Mouse (Mus musculus) heart, adult 2 months (tissue): ENCODE results near the gene Csdc2. TPM values are rescaled to one million over a fixed set of nuclear protein-coding genes. Genes with fewer than 3 reads are reported as not detected.

ENCODE experiments used
- DNase-seq, 2 experiments: peaks; one replicate each; pipeline ENCODE4 v3.0.0; 2021
- H3K27ac ChIP-seq: fragments of 200-600 bp; 2 replicates; pipeline ENCODE4 v1.8.1; 2022
- H3K27me3 ChIP-seq: fragments of 200-500 bp; 2 replicates; pipeline ENCODE4 v1.6.1; 2012; ENCODE audit warnings: mild to moderate bottlenecking, low read length, inconsistent platforms, mixed read lengths; ENCODE audit not compliant: control insufficient read depth, insufficient read depth
- H3K36me3 ChIP-seq: fragments of 200-500 bp; 2 replicates; pipeline ENCODE4 v1.6.1; 2012; ENCODE audit warnings: low read length, inconsistent platforms; ENCODE audit not compliant: control insufficient read depth, insufficient read depth
- H3K4me1 ChIP-seq: fragments of 200-500 bp; 2 replicates; pipeline ENCODE4 v1.6.1; 2011; ENCODE audit warnings: low read length; ENCODE audit not compliant: control insufficient read depth, insufficient read depth
- H3K4me3 ChIP-seq: fragments of 200-600 bp; 2 replicates; pipeline ENCODE4 v1.8.1; 2022
- H3K79me2 ChIP-seq: fragments of 200-500 bp; replicated peaks from 2 replicates; pipeline ENCODE4 v1.6.1; 2012; ENCODE audit warnings: mild to moderate bottlenecking, inconsistent platforms, low read length, moderate library complexity, mixed read lengths; ENCODE audit not compliant: control insufficient read depth, insufficient read depth
- H3K9ac ChIP-seq: fragments of 200-500 bp; 2 replicates; pipeline ENCODE4 v1.6.1; 2012; ENCODE audit warnings: low read depth, mild to moderate bottlenecking, control low read depth, inconsistent platforms, low read length, mixed read lengths
- CTCF ChIP-seq: fragments of 200-600 bp; IDR thresholded peaks from 2 replicates; pipeline ENCODE4 v1.8.1; 2022; ENCODE audit warnings: antibody characterized with exemption, mild to moderate bottlenecking, moderate library complexity
- EP300 ChIP-seq: fragments of 200-500 bp; IDR thresholded peaks from 2 replicates; pipeline ENCODE4 v1.6.1; 2011; ENCODE audit warnings: low read depth, low read length, control low read depth; ENCODE audit not compliant: insufficient read depth
- POLR2A ChIP-seq: fragments of 200-500 bp; IDR thresholded peaks from 2 replicates; pipeline ENCODE4 v1.6.1; 2011; ENCODE audit warnings: mild to moderate bottlenecking, low read depth, low read length, control low read depth; ENCODE audit not compliant: insufficient read depth
- WGBS: fragments of 180-500 bp; shearing (Covaris S2); methylation state at CpG from one replicate; pipeline ENCODE4 v1.1.7; 2018; 5-methylcytosine and 5-hydroxymethylcytosine counted together
- intact Hi-C: fragments of 180-260 bp; cut with DNase I; formaldehyde crosslinking; loops from one replicate; pipeline ENCODE4 v1.15.1; 2025
- polyA plus RNA-seq: library from polyadenylated mRNA; depleted of rRNA; stranded (reverse); fragments of >200 nt; gene quantifications from 2 replicates; pipeline ENCODE4 v1.2.3, GENCODE M21; 2012
- total RNA-seq, 2 experiments: library from RNA; stranded (reverse); gene quantifications; 2 replicates each; pipeline ENCODE4 v1.2.3; 2021

Gene Csdc2
- total and polyA plus RNA-seq, 3 experiments: 66.1 to 92.7 (median 85.7) TPM

GRCm38 (mm10) chr15:81943176-81943749 is 6.7 kb downstream of the Csdc2 start:
- H3K27me3 ChIP-seq: no peaks in the 10 kb centered on the region
- H3K36me3 ChIP-seq: no peaks in the 10 kb centered on the region
- no peak overlapping the region for H3K4me3 ChIP-seq
- no peak overlapping the region for H3K9ac ChIP-seq
- no peak overlapping the region for H3K27ac ChIP-seq
- no peaks in the 10 kb centered on the region for H3K79me2 ChIP-seq
- H3K4me1 ChIP-seq: peaks cover 4% of the 10 kb centered on the region; the same call in 1 of the 2 replicates
- TF ChIP-seq CTCF (no peak), POLR2A (no peak), EP300 (no peak)
- 43% methylated on average over 9 of the region's 9 CpGs for WGBS
- intact Hi-C loops: no loop called here
- no peak for DNase-seq

DNA sequence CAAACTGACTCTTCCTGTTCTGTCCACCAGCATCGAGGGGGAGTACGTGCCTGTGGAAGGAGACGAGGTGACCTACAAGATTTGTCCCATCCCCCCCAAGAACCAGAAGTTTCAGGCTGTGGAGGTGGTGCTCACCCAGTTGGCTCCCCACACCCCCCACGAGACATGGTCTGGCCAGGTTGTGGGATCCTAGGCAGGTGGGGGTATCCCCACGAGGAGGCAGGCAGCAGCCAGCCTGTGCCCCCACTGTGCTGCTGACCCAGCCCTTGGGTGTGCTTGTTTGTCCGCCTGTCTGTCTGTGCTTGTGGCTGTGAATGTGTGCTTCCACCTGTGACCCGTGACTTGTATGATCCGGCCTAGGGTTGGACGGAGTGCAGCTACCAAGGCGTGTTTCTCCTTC is 12.5 kb downstream of the Csdc2 start:
- H3K27me3 ChIP-seq: no peaks in the 10 kb centered on the region
- H3K4me3 ChIP-seq: no peak overlapping the region
- H3K4me1 ChIP-seq: no peaks in the 10 kb centered on the region
- no peak overlapping the region for H3K9ac ChIP-seq
- no peaks in the 10 kb centered on the region for H3K79me2 ChIP-seq
- DNase-seq: no peak
- 79% methylated on average over 10 of the region's 10 CpGs for WGBS
- no peak overlapping the region for H3K27ac ChIP-seq
- intact Hi-C loops: no loop called here
- H3K36me3 ChIP-seq: no peaks in the 10 kb centered on the region
- no peak for TF ChIP-seq CTCF
- TF ChIP-seq POLR2A: no peak
- no peak for TF ChIP-seq EP300

GRCm38 (mm10) chr15:81949476-81950131 is 13.0 kb downstream of the Csdc2 start:
- DNase-seq: no peak
- no peaks in the 10 kb centered on the region for H3K27me3 ChIP-seq
- intact Hi-C loops: no loop called here

DNA sequence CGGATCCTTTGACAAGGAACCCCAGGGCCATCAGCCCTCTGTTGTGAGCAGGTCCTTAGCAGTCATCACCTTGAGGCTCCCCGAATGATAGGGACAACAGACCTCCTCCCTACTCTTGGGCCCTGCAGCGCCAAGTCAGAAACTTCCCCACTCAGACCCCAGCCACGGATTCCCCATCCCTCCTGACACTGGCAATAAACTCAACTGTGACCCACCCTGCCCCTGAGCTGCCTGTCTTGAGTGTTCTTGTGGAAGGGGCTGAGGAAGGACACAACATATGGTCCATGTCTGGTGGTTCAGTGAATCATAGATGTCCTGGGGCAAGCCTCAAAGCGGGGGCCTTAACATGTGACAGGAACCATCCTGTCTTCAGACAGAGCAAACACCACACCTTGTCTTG is 14.2 kb downstream of the Csdc2 start:
- Histone ChIP-seq H3K79me2 (no peaks in the 10 kb centered on the region), H3K27me3 (no peaks in the 10 kb centered on the region), H3K36me3 (no peaks in the 10 kb centered on the region), H3K27ac (no peak overlapping the region), H3K9ac (no peak overlapping the region), H3K4me3 (no peak overlapping the region), H3K4me1 (no peaks in the 10 kb centered on the region)
- no peak for TF ChIP-seq POLR2A
- TF ChIP-seq CTCF: no peak
- TF ChIP-seq EP300: no peak
- DNase-seq: no peak
- intact Hi-C loops: no loop called here
- WGBS: 91% methylated on average over 5 of the region's 5 CpGs

More at GRCm38 (mm10) chr15:81949476-81950131, 13.0 kb downstream of the Csdc2 start:
- H3K36me3 ChIP-seq: no peaks in the 10 kb centered on the region
- H3K27ac ChIP-seq: no peak overlapping the region
- H3K4me1 ChIP-seq: no peaks in the 10 kb centered on the region
- H3K9ac ChIP-seq: no peak overlapping the region
- 78% methylated on average over 11 of the region's 11 CpGs for WGBS
- H3K79me2 ChIP-seq: no peaks in the 10 kb centered on the region
- TF ChIP-seq CTCF (no peak), EP300 (no peak), POLR2A (no peak)
- H3K4me3 ChIP-seq: no peak overlapping the region

GRCm38 (mm10) chr15:81951159-81951558 is 14.6 kb downstream of the Csdc2 start:
- no peaks in the 10 kb centered on the region for H3K36me3 ChIP-seq
- TF ChIP-seq CTCF (no peak), POLR2A (no peak), EP300 (no peak)
- no peaks in the 10 kb centered on the region for H3K4me1 ChIP-seq
- no peak overlapping the region for H3K4me3 ChIP-seq
- no peak overlapping the region for H3K27ac ChIP-seq
- WGBS: 89% methylated on average over 9 of the region's 9 CpGs
- no peaks in the 10 kb centered on the region for H3K79me2 ChIP-seq
- DNase-seq: no peak
- no peaks in the 10 kb centered on the region for H3K27me3 ChIP-seq
- H3K9ac ChIP-seq: no peak overlapping the region
- intact Hi-C loops: no loop called here

GRCm38 (mm10) chr15:81952310-81952709 is 15.8 kb downstream of the Csdc2 start:
- H3K27me3 ChIP-seq: no peaks in the 10 kb centered on the region
- intact Hi-C loops: no loop called here
- no peak for DNase-seq
- H3K9ac ChIP-seq: no peak overlapping the region
- H3K36me3 ChIP-seq: no peaks in the 10 kb centered on the region
- H3K79me2 ChIP-seq: no peaks in the 10 kb centered on the region
- 92% methylated on average over 4 of the region's 4 CpGs for WGBS
- no peaks in the 10 kb centered on the region for H3K4me1 ChIP-seq
- H3K27ac ChIP-seq: no peak overlapping the region
- TF ChIP-seq EP300: no peak
- H3K4me3 ChIP-seq: no peak overlapping the region
